Mouse (Mus musculus) cerebellum, postnatal 25 days (tissue): ENCODE measurements at regions not wholly inside any gene's neighbourhood (a gene's known extent, or its start where the extent isn't known, plus 50 kb on each side); places are given as distances from the start of the nearest gene placed in this dataset.

Experiments used
- DNase-seq, 2 experiments: peaks; one replicate each; pipeline ENCODE4 v3.0.0; 2021; ENCODE audit warnings: mixed read lengths in 2 of 2

- DNase-seq: no peak
Measured at GRCm38 (mm10) chr3:132237344-132237743, 152.3 kb downstream of the Dkk2 start.

DNA sequence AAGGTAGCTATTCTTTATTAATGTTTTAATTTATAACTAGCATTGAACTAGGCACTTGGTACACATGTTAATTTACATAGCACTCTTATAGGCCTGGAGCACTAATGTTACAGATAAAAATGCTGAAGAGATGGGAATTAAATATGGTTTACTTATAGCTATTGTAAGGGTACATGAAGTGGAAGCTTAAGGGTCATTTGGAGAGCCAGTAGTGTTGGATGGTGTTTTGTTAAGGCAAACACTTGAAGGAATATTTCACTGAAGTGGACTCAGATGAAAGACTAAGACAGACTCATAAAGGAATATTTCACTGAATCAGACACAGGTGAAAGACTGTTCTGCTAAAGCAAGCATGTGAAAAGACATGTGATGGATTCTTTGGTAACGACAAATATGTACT lies 172.7 kb downstream of the Dkk2 start:
- no peak for DNase-seq

DNA sequence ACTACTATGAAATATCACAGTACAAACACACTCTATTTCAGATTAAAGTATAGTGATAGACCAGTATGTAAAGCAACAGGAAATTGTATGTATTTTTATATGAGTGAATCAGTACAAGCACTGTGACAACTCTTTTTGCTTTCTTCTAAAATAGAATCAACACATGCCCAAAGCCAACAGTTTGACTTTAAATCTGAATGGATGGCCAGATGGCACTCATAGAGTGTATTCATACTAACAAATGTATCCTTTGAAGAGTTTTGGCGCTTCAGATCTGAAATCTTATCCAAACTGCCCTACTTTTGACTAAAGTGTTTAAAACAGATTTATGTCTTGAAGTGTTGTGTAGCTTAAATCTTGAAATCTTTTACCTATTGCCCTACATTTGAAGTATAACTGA lies 184.5 kb downstream of the Dkk2 start:
- DNase-seq: no peak

GRCm38 (mm10) chr3:132274786-132275185 lies 189.7 kb downstream of the Dkk2 start:
- peak; percentile 24 to 30 for DNase-seq

GRCm38 (mm10) chr3:132277771-132278170 lies 192.7 kb downstream of the Dkk2 start:
- DNase-seq: no peak

DNA sequence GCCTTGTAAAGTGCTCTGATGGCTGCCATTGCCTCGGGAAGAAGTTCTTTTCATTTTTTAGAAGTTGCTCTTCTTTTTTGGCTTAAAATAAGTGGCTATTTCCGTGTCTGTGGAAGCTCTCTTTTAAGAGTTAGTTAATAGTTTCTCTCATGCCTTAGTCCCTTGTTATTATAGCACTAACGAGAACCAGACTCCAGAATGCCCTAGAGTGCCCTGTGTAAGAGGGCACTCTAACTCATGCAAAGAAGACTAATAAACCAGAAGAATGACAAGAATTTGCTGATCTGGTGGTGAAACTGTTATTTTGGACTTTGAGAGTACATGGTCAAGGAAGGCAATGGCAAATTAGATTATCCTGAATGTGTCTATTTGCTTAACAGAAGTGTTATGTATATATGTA lies 202.6 kb downstream of the Dkk2 start:
- DNase-seq: no peak

DNA sequence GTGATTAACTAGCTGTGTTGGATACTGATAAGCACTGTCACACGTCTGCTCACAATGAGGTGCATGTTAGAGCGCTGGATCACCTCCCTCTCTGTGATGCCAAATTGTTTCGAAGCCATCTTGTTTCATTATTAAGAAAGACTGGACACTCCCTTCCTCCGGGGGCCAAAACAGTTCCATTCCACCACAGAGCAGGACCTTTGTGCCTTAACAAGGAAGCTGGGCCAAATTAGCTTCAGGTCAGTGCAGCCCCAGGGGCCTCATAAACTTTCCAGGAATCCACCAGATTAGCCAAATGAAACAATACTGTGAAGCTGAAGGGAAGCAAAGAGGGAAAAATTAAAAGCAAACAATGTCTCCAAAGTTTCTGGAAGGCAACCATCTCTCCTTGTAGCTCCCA lies 241.9 kb downstream of the Dkk2 start:
- DNase-seq: no peak

GRCm38 (mm10) chr3:132343625-132344024 lies 258.5 kb downstream of the Dkk2 start:
- DNase-seq: no peak

DNA sequence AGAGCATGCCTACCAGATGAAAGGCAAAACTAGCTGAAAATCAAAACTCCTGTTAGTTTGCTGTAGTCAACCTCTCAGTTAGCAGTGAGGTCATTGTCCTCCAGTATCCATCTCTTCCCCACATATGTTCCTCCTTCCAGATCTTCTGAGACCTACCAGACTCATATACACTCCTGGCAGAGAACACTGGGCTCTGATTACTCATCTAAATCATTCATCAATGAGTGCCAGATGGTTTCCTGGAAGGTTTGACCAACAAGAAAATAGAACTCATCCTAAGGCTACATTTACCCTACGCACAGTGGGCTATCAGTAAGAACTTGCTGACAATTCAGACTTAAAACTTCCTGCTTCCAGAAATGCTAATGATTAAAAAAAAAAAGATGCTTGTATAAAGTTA lies 260.8 kb downstream of the Dkk2 start:
- no peak for DNase-seq

DNA sequence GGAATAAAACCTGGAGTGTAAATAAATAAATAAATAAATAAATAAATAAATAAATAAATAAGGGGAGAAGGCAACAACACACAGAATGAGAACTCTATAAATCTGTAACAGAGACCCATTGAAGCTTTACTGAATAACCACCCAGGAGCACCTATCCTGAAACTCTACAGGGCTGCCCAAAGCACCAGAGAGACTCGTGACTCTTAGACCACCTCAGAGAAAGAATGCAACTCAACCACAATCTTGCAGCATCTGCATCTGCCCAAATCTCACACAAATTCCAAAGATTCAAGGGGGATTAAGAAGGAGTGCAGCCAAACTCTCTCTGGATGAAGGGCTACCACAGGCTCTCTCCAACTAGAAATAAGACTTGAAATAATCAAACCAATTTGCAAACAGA lies 264.5 kb downstream of the Dkk2 start:
- no peak for DNase-seq

DNA sequence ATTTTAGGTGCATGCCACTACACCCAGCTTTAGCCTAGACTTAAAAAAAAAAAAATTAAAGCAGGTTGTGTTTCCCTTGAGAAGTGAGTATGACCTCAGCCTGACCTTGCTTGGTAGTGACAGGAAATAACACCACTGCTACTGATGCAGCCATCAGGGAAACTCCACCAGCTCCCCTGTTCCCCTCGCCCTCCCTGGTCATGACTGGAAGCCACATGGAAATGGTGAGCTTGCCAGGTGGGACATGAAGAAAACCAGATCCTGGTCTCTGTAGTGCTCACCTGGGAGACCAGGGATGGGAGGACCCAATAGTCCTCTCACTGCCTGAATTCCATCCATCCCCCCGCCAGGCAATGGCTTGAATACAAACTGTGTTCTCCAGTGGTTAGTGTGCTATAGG lies 268.1 kb downstream of the Dkk2 start:
- DNase-seq: no peak

DNA sequence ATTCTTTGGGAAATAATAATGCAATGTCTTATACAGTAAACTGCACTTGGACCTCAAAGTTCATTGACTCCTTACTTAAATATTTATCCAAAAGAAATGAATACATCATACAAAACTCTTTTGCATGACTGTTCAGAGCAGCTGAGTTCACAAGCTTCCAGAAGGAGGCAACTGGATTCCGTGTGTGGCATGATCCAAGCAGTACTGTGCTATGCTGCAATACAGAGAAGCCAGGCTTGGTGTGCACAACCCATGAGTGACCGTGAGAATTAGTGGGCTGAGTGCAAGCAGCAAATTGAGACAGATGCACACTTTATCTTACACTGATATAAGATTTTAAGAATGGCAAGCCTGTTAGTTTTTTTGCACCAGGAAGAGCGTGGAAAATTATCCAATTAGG lies 270.0 kb upstream of the Gimd1 start:
- DNase-seq: no peak

- DNase-seq: no peak
Measured at GRCm38 (mm10) chr3:132375579-132375978, 254.0 kb upstream of the Gimd1 start.

DNA sequence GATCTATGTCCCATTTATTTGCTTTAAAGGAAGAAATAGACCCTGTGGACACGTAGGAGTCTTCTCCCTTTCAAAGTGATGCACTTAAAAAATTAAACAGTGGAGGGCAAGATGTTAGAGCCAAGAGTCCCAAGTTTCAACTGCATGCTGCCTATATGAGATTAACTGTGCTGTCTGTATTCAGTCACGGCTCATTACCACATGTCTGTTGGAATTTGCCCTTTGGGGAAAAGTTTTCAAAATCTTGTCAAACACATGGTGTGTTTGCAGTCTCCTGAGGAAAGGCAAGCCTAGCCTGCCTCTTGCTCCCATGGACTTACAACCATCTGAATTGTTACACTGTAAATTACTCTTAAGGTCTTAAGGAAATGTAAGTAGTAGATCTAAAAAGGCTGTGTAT lies 211.9 kb upstream of the Gimd1 start:
- no peak for DNase-seq

- no peak for DNase-seq
Measured at GRCm38 (mm10) chr3:132425819-132426671, 203.6 kb upstream of the Gimd1 start.

GRCm38 (mm10) chr3:132427244-132427643 lies 202.4 kb upstream of the Gimd1 start:
- no peak for DNase-seq

DNA sequence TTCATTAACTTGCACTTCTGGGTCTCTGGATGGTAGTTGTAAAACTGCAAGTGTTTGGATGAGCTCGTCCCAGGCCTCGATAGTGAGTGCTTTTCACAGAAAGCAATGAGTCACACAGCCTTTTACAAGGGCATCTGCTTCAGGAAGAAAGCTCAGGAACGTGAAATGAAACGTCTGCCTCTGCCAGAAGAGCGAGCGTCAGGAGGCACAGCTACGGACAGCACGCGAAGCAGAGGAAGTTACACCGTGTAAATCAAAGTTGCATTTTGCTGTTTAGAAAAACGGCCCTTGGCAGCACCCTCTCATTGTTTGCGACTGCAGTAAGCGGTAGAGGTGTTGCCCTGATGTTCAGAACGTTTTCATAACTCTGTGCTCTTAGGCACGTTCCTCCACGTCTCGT lies 201.5 kb upstream of the Gimd1 start:
- DNase-seq: no peak

- no peak for DNase-seq
Measured at GRCm38 (mm10) chr3:132431805-132432204, 197.8 kb upstream of the Gimd1 start.

DNA sequence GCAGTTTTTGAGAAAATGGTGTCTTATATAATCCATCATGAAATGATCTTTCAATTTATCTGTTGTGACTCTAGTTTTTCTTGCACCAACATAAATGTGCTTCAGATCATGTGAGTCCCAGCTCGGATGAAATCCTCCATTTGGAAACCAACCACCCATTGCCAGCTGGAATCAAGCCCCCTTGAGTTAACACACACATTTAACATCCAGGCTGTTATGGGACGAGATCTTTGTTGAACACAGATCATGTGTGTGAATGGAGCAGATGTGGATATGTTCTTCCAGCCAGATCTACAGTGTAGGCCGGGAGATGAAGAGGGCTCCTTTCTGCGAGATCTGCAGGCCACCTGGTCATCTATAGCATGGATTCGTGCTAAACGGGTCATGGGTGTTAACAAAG lies 188.4 kb upstream of the Gimd1 start:
- no peak for DNase-seq

DNA sequence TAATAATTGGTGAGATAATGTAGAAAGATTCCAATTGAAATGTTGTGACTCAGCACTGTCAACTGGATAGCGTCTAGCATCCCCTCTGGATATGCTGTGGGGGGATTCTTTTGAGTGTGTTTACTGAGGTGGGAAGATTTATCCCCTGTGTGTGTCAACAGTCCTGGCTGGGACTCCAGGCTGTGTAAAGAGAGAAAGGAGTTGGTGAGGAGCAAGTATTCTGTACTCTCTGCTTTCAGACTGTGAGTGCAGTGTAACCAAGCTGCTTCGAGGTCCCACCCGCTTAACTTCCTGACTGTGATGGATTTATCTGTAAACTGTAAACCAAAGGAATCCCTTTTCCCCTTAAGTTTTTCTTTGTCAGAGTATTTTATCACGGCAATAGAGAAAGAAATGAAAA lies 175.7 kb upstream of the Gimd1 start:
- DNase-seq: no peak

GRCm38 (mm10) chr3:132462348-132462959 lies 167.2 kb upstream of the Gimd1 start:
- DNase-seq: no peak

DNA sequence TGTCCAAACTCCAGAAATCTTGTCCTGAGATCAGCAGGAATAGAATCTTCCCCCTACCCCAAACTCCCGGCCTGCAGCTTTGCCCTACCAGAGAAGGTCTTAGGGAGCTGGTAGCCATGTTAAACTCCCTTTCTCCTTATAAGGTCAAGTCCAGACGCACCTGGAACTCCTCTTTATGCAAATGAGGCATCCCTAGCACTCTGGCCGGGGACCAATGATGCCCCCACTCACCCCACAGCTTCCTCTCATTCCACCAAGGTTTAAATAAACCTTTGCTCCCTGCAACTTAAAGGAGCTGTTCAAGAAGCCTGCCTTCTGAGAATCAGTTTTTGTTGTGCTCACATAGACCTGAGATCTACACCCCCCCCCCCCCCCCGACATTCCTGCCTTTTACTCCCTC lies 158.6 kb upstream of the Gimd1 start:
- DNase-seq: no peak

GRCm38 (mm10) chr3:132477768-132478167 lies 151.9 kb upstream of the Gimd1 start:
- DNase-seq: no peak

GRCm38 (mm10) chr3:132479275-132479674 lies 150.3 kb upstream of the Gimd1 start:
- no peak for DNase-seq

DNA sequence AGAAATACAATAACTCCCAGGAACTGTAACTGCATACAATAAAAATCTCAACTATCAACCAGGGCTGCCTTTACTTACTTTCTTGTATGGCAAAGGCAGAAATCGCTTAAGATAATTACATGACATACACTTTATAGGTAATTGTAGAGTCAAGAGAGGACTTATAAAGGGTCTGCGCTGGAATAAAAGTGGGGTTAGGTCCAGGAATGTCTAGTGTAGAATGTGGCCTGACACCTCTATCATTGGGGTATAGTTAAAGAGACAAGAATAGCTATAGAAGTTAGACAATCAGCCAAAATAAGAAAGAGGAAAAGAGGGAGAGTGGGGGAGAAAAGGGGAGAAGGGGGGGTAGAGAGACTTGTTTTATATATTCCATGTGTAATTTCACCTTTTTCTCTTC lies 144.8 kb upstream of the Gimd1 start:
- no peak for DNase-seq
